Mouse (Mus musculus): ENCODE measurements around the gene Coq6.
"Not testable (repeated sequence)": the region's sequence is repeated elsewhere in the genome, so short reads cannot be mapped to it uniquely, and the experiment has no call there.

Gene Coq6

DNA sequence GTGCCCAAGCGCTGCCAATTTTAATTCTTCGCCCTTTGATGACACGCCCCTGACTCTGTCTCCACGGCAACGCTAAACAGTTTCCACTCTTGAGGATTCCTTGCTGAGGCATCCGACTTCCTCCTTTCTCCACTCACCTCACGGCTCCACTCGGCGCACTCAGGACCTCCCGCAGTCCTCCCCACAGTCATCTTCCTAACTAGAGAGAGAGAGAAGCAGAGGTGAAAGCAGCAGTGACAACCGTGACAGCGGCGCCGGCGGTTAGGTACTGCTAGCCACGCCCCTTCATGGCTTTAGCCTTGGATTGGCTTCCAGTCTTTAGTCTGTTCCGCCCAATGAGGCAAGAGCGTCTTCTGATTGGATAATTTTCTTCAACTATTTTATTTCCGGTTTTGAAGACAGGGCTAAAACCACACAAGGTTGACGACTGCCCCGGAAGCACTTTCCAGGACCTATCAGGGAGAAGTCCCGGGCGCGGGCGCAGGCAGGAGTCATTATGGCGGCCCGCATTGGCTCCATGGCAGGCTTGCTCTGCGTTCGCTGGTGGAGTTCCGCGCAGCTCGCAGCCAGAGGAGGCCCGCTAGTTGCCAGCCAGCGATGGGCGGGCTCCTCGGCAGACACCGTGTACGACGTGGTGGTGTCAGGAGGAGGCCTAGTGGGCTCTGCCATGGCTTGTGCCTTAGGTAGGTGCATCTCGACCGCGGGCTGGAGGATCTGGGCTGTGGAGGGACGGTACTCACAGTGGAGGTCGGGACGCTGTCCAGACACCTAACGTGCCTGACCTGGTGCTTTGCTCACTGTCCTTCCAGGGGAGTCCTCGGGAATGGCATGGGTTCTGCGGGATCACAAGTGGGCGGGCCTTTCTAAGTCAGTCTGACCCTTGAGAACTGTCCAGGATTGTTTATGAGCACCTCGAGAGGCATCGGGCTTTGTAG, at the start of gene Coq6, which contains the start of gene Fam161b:
Gene Coq6, plus strand, starts transcription at position 103 of the 935 bp plus-strand sequence.
Gene Fam161b, minus strand, starts transcription at position 279 of the 935 bp plus-strand sequence.
- in situ Hi-C loops (cut with MboI, MseI): no loop called here

DNA sequence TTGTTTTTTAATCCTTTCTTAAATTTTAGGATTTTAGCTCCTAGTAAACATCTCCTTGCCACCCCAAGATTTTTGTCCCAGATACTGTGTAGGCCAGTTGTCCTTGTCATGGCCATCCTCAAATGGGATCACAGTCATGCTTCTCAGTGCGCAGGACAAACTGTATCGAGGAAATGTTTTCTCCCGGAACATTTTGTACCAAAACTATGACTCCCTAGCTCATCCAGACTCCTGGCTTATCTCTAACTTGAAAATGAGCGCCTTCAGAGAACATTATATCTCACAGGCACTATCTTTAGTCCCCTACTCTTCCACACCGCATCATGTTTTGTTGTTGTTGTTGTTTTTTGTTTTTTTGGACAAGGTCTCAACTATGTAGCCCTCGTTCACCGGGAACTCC, 45.5 kb upstream of the Coq6 start:
- in situ Hi-C loops (cut with MboI, MseI): no loop called here

GRCm38 (mm10) chr12:84316721-84317621, 44.5 kb upstream of the Coq6 start, which contains the start of gene Zfp410:
Gene Zfp410, plus strand, starts transcription at chr12:84316852.
- in situ Hi-C loops (cut with MboI, MseI): no loop called here

- in situ Hi-C loops (cut with MboI, MseI): no loop called here
Measured at GRCm38 (mm10) chr12:84327111-84327512, 34.3 kb upstream of the Coq6 start.

GRCm38 (mm10) chr12:84336963-84337625, 24.4 kb upstream of the Coq6 start:
- in situ Hi-C loops (cut with MboI, MseI): no loop called here

- in situ Hi-C loops (cut with MboI, MseI): no loop called here
Measured at GRCm38 (mm10) chr12:84347192-84347591, 14.3 kb upstream of the Coq6 start.

DNA sequence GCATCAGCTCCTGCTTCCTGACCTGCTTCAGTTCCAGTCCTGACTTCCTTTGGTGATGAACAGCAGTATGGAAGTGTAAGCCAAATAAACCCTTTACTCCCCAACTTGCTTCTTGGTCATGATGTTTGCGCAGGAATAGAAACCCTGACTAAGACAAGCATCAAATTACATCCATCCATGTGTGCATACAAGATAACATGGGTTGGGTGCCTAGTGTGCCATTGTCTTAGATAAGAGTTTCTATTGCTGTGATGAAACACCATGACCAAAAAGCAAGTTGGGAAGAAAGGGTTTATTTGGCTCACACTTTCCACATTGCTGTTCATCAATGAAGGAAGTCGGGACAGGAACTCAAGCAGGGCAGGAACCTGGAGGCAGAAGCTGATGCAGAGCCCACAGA, 2.8 kb upstream of the Coq6 start:
- in situ Hi-C loops (cut with MboI, MseI): not testable (repeated sequence)

DNA sequence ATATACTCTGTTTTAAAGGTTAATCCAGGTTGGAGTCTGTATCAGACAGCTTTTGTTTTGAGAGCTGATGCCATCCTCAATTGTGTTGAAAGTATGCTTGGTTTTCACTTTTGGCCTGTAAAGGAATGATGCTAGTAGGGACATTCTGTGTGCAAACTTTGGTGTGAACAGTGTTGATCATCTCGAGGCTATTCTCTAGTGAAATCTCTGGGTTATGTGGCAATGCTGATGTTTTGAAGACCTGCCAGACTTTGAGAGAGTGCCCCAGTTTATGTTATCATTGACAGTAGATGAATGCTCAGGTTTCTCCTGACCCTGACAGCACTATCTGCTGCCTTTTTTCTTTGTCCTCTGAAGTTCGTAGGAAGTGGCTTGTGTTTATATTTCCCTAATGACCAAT, 1.4 kb downstream of the Coq6 start:
- in situ Hi-C loops (cut with MboI, MseI): no loop called here

DNA sequence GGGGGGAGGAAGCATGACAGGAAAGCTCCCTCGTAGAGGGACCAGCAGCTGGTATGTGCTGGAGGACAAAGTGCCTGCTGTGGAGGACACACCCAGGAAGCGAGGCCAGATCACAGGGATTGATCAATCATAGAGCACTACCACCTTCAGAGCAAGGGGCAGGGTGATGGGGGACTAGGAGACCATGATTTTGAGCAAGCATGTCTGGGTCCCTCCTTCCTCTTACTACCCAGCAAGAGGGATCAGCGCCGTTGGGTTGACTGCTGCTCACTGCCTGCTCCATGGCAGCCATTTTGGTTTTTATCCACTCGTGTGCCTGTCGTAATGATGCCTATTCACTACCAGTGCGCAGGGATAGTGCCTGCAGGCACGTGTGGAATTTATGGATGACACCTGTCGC, 2.8 kb downstream of the Coq6 start:
- in situ Hi-C loops (cut with MboI, MseI): no loop called here

GRCm38 (mm10) chr12:84365137-84365536, 3.7 kb downstream of the Coq6 start:
- in situ Hi-C loops (cut with MboI, MseI): no loop called here

GRCm38 (mm10) chr12:84366971-84367370, 5.5 kb downstream of the Coq6 start:
- in situ Hi-C loops (cut with MboI, MseI): no loop called here

- in situ Hi-C loops (cut with MboI, MseI): no loop called here
Measured at GRCm38 (mm10) chr12:84371647-84372046, 10.2 kb downstream of the Coq6 start.

DNA sequence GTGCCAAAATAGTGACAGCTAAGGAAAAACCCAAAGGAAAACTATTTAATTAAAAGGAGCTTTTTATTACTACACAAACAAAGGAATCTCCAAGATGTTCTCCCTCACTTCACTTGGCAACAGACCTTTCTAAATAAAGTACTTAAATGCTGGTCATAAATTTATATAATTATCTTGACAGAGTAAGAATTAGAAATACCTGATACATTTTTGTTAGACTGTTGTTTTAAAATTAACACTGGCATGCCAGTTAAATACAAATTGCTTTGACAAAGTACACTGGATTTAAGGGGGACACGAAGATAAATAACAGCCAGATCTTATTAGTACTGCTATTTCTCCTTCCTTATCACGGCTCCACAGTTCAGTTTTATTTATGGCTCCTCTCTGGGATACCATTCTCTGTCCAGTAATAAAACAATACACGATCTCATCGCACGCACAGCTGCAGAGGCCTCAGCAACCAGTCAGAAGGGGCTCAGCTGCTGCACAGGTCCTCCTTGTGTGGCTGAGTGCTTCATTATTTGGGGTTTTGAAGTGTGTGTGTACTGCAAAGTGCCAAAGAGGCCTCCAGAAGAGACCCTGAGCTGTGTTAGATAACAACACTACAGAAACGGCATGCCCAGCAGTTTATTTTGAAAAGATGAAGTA, 12.5 kb downstream of the Coq6 start:
- in situ Hi-C loops (cut with MboI, MseI): no loop called here

GRCm38 (mm10) chr12:84382369-84382768, 20.9 kb downstream of the Coq6 start:
- in situ Hi-C loops (cut with MboI, MseI): no loop called here

DNA sequence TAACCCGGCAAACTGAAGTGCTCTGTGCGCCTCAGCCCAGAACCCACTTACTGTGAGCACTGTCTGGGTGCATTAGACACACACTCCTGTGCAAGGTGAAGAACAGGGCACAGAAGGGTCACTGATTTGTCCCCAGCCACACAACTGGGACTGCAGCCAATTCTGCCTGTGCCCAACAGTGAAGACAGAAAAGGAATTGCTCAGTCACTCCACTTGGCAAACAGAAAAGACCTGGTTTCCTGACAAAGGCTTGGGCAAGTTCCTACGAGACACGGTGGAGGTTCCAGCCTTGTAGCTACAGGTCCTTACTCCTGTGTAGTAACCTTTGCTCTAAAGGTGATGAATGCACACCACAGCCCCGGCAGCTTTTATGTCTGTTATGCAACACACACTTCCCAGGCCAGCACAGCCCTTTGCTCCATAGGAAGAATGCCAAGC, 23.2 kb downstream of the Coq6 start:
- in situ Hi-C loops (cut with MboI, MseI): no loop called here

DNA sequence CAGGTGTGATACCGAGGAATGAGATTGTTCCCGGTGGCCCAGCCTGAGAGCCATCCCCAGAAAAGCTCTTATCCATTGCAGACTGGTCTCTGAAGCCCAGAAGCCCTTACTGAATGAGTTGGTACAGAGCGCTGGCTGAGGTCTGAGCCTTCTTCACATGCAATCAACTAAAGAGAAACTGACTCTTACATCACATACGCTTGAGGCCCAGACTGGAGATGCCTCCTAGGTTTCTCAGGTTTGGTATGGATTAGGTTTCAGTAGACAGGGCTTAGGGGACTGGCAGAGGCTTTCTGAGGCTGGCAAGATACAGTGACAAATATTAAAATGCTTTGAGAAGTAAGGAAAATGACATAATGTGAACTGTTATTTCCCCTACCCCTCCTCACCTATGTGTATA, 24.0 kb downstream of the Coq6 start:
- in situ Hi-C loops (cut with MboI, MseI): no loop called here

DNA sequence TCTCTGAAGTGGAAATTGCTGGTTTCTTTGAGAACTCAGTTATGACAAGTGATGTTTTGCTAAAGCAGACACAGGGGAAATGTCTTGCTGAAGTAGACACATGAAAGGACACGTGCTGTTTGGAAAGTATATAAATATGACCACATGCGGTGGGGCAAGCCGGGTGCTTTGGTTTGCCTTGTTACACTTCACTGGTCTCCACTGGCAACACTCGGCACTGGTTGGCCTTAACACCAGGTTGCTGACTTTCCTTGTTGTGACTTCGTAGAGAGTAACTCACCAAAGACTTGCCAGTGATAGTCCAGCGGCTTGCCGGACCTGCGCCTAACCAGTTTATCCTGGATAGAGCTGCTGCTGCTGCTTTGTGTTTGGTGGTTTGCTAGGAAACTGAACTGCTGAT, 26.6 kb downstream of the Coq6 start:
- in situ Hi-C loops (cut with MboI, MseI): no loop called here

- in situ Hi-C loops (cut with MboI, MseI): no loop called here
Measured at GRCm38 (mm10) chr12:84388774-84389400, 27.4 kb downstream of the Coq6 start.

- in situ Hi-C loops (cut with MboI, MseI): no loop called here
Measured at GRCm38 (mm10) chr12:84390336-84390735, 28.9 kb downstream of the Coq6 start.

DNA sequence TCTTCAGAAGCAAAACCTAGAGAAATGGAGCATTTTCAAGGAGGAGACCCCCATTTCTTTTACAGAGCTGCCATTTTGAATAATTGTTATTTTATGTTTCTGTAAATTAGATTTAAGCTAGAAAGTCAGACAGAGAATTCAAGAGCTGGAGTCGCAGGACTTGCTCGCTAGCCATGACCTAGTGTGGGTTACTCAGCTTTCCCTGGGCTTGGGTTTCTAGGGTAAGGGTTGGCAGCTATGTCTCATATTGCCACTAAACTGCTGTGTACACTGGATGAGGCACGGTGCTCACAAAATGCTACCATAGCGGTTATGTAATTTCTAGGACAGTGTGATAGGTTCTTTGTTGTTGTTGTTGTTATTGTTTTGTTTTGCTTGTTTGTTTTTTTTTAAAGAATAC, 31.2 kb downstream of the Coq6 start:
- in situ Hi-C loops (cut with MboI, MseI): no loop called here

GRCm38 (mm10) chr12:84393847-84394246, 32.4 kb downstream of the Coq6 start:
- in situ Hi-C loops (cut with MboI, MseI): no loop called here

All from T-helper 2 cell (primary cell).